Mouse (Mus musculus) Muller cell, postnatal 12 days (primary cell): ENCODE results near the gene Gm26897.

Source experiments
- DNase-seq: peaks from one replicate; pipeline ENCODE4 v3.0.0-alpha.2; 2015; ENCODE audit errors: inconsistent ontology term

The Gm26897 gene

DNA sequence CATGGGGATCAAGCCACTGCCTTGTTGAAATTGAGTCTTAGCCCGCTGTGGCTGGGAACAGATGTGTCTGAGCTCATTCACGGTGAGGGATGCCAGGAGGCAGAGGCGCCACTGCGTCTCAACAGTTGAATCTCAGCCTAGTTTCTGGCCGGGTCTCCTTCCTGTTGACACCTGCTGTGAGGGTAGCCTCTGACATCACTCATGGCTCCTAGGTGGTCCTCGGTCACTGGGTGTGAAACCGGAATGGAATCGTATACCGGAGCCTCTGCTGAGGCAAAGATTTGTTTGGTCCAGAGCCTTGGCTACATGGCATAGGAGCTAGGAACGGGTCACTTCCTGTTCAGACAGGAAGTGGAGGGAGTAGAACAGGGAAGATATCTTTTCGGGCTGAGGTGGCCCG, at the start of gene Gm26897:
Gm26897 (plus strand) TSS at position 74 of the 400 bp plus-strand sequence.
- DNase-seq: no peak

DNA sequence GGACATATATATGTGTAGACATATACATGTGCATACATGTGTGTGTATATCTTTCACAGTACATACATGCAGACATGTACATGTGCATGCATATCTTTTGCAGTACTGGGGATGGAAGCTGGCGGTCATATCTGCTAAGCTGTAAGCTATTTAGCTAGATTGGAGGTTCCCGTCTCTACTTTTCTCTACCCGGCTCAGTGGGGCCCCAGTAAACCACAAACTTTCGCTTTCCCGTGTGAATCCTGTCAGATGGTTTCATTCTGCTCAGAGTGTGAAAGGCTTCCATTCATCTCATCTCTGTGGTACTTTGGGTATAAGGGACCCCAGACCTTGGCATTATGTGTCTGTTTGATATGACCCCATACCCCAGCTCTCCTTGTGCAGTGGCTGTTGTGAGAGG, 46.4 kb upstream of the Gm26897 start:
- DNase-seq: no peak

DNA sequence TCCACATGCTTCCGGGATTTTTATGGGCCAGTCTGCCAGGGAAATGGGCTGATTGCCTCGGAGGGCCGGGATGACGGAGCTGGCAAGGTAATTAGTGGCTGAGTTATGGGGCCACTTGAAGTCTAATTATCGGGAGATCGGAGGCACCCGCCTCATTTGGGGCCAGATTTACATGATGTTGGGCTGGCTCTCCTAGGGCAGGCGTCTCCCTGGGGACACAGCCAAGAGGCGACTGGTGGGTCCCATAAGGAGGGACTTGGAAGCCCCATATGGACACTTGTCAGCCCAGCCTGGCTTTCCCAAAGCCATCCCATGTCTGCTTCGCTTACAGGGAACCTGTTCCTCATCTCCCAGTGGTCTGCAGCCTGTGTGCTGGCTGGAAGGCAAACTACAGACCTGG, 45.1 kb upstream of the Gm26897 start:
- no peak for DNase-seq

DNA sequence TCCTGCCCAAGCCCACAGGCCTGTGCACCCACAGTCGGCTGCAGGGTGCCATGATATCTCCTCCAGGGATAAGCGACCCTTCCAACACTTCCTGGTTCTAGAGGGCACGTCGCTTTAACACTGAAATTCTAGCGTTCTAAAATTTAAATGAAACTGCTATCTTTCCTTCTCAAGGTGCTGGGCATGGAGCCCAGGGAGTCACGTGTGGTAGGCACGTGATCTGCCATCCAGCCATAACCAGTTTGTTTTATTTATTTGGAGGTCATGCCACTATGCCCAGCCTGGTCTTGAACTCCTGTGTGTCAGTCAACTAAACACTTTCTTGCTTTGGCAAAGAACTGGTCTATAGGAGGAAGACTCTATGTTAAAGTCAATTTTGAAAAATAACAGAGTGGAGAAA, 35.7 kb upstream of the Gm26897 start:
- DNase-seq: no peak

DNA sequence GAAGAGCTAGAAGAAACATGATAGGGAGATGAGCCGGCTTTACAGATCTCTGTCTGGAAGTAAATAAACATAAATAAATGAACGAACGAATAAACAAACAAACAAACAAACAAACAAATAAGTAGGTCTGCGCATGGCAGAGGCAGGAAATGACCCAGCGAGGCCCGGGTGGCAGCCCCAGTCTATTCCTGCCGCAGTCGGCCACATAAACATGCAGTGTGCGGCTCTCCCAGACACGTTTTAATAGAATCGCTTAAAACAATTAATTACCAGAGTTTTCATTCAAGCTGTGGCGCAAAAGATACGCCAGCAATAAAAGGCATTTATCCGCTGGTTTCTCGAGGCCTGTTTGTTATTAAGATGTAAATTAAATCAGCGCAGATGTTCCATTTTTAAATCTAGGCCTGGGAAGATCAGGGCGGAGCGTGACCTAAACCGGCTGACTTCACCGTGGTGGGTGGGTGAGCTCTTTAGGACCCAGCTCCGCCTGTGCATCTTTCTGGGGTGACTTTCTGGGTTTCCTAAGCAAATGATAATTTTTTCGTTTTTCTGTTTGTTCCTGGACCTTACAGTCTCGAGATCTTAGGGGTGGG, 33.9 kb upstream of the Gm26897 start:
- DNase-seq: no peak

DNA sequence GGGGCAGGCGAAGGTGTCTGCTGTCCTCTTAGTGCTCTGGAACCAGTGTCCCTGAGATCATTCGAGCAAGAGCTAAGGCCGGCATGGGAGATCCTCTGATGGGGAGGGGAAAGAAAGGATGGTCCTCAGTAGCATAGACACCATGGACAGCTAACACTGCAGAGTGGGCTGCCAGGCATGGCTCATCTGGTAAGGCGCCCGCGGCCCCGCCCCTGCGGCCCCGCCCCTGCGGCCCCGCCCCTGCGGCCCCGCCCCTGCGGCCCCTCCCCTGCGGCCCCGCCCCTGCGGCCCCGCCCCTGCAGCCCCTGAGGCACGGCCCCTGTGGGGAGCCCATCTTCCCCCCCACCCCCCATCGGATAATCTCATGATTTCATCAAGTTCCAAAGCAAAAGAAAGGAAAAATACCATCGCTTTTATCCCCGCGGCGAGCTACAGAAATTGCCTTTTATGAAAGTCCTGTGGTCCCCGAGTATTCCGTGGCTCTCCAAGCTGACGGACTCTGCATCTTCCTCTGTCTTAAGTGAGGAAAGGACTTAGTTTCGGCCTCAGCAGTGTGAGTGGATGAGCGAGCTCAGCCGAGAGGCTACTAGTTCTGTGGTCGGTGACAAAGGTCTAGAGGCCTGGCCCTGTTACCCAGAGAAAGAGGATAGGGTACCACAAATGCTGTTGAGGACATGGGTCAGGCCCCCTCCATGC, 31.9 kb upstream of the Gm26897 start:
- peak; percentile 10 for DNase-seq

DNA sequence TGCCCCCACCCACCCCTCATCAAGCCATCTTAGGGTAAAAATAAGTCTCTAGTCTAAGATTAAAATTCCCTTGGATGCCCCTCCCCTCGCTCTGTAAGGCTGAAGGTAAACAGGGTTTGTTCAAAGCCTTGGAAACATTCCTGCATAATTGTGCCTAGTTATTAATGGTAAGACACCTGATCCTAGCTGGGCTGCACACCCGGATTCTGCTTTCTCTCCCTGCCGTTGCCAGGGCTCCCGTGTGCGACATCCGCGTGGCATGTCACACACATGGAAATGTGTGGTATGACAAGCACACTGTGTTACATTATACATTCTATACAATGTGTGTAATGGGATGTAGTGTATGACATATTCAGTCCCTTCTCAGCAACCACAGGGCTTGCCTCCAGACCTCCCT, 30.1 kb upstream of the Gm26897 start:
- no peak for DNase-seq

DNA sequence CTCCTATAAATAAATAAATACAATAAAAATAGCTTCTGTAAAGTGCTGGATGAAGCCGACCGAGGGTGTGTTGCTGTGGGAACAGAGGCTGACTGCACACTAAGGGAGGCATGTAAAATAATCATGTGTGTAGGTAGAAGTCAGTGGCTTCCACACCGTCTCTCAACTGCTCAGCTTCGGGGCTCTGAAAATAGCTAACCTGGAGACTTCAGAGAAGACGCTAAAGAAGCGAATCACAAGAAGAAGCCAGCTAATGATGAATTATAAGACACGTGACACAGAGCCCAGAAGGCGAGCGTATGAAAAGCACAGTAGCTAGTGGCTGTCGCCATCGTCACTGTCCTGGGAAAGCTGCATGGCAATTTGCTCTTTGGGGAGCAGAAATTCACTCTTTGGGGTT, 29.4 kb upstream of the Gm26897 start:
- no peak for DNase-seq

DNA sequence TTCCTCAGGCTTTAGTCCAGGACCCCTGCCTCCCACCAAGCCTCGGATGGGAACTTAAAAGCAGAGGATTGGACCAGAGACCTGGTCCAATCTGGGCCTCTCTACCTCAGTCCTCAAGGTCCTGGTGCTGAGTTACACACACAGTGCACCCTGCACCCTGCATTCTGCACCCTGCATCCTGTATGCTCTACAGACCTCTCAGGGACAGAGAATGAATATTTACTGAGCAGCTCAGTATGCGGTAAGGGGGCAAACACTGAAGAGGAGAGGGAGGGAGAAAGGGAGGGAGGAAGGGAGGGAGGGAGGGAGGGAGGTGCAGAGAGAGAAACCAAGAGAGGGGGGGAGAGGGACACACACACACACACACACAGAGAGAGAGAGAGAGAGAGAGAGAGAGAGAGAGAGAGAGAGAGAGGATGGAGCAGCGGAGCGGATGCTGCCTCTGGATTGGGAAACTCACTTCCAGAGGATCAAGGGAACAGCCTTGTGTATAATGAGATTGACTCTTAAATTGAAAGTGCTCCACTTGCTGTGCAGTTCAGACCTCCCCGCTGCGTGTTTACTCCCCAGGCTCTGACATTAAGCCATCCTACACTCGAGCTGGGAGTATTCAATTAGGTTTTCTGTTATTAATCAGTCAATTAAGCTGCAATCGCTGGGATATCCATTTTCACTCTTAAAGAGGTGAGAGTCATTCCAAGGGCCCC, 24.4 kb upstream of the Gm26897 start:
- no peak for DNase-seq

DNA sequence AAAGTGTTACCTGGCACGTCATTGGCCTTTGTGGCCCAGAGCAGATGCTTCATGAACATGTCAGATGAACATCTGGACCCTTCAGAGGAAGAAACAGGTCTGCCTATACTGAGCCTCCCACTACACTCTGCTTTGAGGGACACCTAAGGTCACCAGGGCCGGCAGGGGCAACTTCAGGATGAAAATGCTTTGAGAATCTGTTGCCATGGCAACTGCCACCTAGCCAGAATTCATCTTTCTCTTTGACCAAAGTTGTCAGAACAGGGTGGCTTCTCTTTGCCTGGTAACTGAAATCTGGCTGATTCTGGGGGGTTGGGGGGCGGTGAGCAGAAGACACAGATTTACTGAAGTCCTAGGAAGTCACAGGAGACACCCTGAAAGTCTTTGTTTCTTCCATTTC, 14.7 kb upstream of the Gm26897 start:
- no peak for DNase-seq

DNA sequence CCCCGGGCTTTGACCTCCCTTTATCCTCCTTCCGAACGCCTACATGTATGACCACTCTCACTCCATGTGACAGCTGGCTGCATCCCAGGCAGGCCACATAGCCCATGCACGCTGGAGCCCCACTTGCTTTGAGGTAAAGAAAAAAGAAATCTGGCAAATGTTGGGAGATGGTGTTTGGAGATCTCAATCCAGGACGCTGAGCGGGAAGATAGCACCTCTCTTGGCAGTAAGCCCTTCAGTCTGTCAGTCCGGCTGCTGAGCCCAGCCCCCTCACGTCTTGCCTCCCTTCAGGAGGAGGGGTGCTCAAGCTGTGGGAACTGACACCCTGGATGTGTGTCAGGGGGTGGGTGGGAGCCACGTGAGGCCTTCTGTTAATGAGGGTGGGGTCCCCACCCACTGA, 13.0 kb upstream of the Gm26897 start:
- no peak for DNase-seq

DNA sequence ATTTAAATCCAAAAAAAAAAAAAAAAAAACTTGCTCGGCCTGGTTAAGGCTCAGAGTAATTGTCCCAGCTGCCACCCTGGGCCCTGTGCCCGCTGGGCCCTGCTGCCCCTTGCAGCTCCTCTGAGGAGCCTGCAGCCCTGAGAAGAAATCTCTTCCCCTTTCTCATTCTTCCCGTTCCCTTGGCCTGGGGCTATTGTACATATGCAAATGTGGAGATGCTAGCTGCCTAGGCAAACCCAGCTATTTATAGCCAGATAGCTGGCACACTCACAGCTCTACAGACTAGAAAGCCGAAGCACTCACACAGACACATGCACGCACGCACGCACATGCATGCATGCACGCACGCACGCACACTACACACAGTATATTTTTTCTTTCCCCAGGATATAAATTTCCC, 9.0 kb upstream of the Gm26897 start:
- peak; percentile 54 for DNase-seq

DNA sequence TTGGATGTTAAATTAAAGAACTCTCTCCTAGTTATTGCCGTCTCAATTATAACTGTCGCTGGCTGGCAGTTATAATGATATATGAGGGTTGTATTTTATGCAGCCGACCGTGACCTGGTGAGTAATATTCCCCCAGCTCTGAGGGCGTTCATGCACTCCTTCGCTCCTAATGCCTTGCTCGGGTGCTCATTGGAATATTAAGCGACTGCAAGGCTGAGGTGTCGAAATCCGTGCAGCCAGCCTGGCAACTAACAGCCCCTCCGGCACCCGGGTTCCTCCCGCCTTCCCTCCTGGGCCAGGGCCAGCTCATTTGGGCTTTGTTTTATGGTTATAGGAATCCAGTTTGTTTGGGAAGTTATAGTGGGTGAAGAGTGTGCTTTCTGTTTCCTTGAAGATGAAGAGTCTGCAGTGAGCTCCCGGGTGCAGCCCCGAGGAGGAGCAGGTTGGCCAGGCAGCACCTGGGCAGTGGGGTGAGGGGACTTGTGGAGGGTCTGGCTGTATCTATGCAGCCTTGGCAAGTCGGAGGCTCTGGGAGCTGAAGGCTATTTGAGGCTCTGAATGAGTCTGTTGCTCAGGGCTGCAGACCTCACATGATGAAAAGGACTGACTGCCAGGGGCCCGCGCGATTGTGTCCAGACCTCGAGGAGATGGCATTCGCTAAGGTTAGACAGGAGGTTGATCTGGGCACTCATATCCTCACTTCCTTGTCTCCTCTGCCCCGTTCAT, 8.4 kb upstream of the Gm26897 start:
- DNase-seq: peak; percentile 65

DNA sequence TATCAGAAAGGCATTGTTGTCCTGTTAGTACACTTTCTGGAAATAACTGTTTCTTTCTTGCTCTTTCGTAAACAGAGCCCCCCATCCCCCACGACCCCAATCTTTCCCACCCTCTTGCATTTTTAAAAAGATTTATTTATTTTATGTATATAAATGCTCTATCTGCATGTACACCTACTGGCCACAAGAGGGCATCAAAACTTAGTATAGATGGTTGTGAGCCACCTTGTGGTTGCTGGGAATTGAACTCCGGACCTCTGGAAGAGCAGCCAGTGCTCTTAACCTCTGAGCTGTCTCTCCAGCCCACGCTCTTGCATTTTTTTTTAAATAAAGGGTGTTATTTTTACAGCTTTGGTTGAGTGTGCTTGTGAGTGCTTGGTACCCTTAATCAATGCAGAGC, 5.3 kb upstream of the Gm26897 start:
- no peak for DNase-seq

DNA sequence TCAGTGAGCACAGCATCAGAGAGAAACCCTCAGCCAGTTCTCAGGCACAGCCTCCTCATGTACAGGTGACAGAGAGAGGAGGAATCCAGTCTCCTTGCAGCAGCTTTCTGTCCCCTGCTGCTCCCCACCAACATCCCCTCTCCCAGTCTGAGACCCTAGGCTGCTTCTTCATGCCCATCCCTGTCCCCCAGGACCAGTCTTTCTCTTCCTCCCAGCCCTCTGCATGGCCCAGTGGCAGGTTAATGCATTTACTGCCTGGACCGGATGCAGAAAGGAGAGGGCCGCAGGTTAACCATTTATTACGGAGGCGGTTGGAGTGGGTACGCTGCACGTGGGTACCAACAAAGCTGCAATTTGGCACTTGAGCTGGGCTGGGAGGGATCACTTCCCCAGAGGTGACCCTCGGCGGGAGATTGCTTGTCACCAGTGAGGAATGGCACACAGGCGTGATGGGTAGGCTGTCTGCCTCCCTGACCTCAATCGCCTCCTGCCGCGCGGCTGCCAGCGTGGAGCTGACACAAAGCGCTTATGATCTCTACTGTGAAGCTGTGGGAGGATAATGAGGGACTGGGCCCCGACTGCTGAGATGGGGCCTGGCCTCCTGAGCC, 3.1 kb upstream of the Gm26897 start:
- peak; percentile 83 for DNase-seq

DNA sequence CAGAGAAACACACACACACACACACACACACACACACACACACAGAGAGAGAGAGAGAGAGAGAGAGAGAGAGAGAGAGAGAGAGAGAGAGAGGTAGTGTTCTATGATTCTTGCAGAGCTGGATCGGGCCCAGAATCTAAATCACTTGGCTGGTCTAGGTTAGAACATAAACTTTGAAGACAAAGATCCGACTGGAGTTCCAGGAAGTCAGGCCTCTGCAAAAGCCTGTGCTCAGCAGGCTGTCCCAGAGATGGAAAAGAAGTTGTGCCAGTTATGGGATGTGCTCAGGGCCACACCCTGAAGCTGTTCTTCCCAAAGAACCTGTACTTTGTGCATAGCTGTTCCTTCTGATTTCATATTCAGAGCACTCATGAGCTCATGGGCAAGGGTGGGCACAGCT, 1.5 kb upstream of the Gm26897 start:
- DNase-seq: no peak

DNA sequence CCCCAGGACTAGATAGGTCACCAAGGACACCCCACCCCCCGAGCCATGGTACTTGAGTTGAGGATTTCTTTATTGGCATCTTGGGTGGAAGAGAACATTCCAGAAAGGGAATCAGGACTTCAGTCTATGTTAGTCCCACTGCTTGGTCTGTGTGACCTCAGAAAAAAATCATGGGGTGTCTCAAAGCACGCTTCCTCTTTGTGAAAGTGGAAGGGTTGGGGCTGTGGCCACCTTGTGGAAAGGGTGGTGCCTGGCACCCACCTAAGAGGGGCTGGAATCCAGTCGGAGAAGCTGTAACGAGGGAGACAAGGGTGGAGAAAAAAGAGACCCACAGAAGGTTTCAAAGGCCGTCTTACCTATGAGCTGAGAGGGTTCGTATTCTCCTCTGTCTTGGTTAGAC, 5.8 kb downstream of the Gm26897 start:
- no peak for DNase-seq

DNA sequence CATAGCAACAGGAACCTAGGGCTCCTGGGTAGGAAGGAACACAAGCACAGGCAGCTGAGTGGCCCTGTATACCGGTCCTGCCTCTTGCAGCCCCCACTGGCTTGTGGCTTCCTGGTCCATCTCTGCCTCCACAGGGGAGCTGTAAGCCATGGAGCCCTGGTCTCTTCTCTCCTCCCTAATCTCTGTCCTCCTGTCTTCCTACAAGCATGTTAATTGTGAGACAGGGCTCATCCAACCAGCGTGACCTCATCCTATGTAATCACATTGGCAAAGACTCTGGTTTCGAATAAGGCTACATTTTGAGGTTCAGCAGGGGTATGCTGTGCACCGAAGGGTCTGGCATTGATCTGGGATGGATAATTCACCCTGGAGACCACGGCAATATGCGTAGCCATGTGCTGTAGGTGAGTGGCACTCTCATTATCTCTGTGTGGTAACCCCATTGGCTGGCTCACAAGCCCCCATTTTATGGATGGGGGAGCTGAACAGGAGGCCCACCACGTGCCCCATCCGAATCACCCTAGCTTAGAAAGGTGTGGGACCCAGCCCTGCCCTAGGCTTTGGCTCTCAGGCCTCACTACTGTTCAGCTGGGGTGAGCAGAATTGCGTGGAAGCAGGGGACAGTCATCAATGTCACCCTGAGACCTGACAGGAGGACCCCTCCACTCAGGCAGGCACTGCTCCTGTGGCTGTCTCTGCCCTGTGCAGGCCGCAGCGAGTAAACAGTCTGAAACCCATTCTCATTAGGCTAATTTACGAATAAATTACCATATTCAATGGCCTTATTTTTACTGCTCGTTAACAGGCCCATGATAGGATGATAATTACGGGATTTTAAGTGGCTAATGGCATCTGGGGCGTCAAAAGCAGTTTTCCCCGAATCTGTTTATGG, 6.9 kb downstream of the Gm26897 start:
- DNase-seq: no peak

DNA sequence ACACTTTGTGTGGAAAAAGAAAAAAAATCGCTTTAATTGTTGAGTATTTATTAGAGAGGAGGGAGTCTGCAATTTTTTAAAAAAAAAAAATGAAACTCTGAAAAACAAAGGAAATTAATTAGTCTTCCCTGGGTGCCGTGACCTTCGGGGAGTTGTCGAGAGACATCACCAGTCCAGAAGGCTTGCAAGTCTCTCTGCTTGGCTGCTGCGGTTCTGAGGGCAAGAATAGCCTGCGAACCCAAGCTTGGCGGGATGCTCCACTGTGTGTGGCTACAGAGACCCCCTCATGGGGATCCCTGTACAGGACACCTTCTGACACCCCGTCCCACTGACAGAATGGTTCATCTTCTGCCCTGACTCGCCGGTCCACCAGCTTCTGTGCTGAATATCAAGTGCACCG, 7.6 kb downstream of the Gm26897 start:
- no peak for DNase-seq

DNA sequence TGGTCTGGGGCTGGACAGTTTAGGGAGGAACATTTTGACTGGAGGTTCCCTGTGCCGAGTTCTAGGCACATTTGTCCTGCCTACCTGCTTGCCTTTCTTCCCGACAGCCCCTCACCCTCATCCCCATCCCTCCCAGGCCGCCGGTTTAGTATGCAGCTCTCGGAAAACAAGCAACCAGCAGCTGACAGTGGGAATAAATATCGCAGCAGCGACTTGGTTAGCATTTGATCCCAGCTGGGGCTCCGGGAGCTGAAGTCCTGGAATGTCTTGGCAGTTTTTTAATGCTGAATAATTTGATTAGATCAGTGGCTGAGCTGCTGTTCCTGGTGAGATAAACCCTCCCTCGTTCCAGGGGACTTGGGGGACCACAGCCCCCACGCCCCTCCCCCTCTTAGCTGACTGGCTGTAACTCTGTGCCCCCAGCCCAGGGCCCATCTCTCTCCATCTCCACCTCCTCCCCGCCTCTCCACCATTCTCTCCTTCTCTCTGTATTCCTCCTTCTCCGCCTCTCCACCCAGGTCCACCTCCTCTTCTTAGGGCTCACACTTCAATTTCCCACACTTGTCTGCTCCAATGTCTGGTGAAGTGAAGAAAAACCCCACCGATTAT, 8.7 kb downstream of the Gm26897 start:
- DNase-seq: no peak

DNA sequence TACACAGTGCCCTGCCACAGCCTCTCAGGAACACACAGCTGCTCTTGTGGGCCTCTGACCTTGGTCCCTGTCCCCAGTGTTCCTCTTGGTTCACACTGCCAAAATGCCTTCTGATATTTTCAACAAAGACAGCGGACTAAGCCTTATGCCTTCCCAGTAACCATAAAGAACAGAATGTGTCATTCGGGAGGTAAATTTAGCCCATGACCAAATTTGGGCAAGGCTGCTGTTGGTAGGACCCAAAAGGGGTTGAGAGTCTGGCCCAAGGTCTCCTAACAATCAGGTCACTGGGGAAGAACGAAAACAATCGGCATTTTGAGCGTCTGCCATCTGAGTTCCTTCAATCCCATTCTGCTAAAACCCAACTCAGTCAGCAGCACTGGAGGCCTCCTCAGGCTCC, 15.9 kb downstream of the Gm26897 start:
- no peak for DNase-seq
